Mouse (Mus musculus): ENCODE results near the gene Zfp568. TPM values are rescaled to one million over a fixed set of nuclear protein-coding genes. Genes with fewer than 3 reads are reported as not detected.
"Not testable (repeated sequence)": the region's sequence is repeated elsewhere in the genome, so short reads cannot be mapped to it uniquely, and the experiment has no call there.

Zfp568 gene
- polyA plus RNA-seq, 1 experiment from 2014 or later = 25.2 TPM

GRCm38 (mm10) chr7:29954731-29955130, 29.0 kb upstream of the Zfp568 start:
- H3K4me3 ChIP-seq (ENCODE audit: low read depth, low read length) = no peak overlapping the region
- DNase-seq (ENCODE audit: low spot score) (peak; percentile 77), ATAC-seq (ENCODE audit: insufficient number of reproducible peaks, low FRiP score, low TSS enrichment, low read depth) (no peak)
- WGBS = 22% methylated on average over 4 of the region's 4 CpGs
- H3K9ac ChIP-seq (ENCODE audit: low read length) = no peak overlapping the region
- no peaks in the 10 kb centered on the region for H3K9me3 ChIP-seq (ENCODE audit: control insufficient read depth, low read length)
- H3K27ac ChIP-seq (replicated peaks; ENCODE audit: low read depth, low read length) = no peak overlapping the region
- H3K4me2 ChIP-seq (ENCODE audit: low read depth, severe bottlenecking) = peak overlapping the region; percentile 55
- no peaks in the 10 kb centered on the region for H3K4me1 ChIP-seq (ENCODE audit: control insufficient read depth, insufficient read depth, low read length)
- no peaks in the 10 kb centered on the region for H3K27me3 ChIP-seq (ENCODE audit: control insufficient read depth, insufficient read depth, low read length)
- H3K36me3 ChIP-seq (ENCODE audit: control insufficient read depth, insufficient read depth, low read length) = 0 out of 2 replicates have a peak, but pooled peaks cover 3% of the 10 kb centered on the region

- Histone ChIP-seq H3K27ac (replicated peaks; ENCODE audit: low read depth, low read length) (no peak overlapping the region), H3K9me3 (ENCODE audit: control insufficient read depth, low read length) (no peaks in the 10 kb centered on the region), H3K4me3 (ENCODE audit: low read depth, low read length) (no peak overlapping the region), H3K36me3 (ENCODE audit: control insufficient read depth, insufficient read depth, low read length) (no peaks in the 10 kb centered on the region), H3K4me1 (ENCODE audit: control insufficient read depth, insufficient read depth, low read length) (no peaks in the 10 kb centered on the region), H3K4me2 (ENCODE audit: low read depth, severe bottlenecking) (no peak overlapping the region), H3K27me3 (ENCODE audit: control insufficient read depth, insufficient read depth, low read length) (no peaks in the 10 kb centered on the region), H3K9ac (ENCODE audit: low read length) (no peak overlapping the region)
- ATAC-seq (ENCODE audit: insufficient number of reproducible peaks, low FRiP score, low TSS enrichment, low read depth) (no peak), DNase-seq (ENCODE audit: low spot score) (no peak)
- WGBS = 65% methylated on average over 10 of the region's 10 CpGs
These were observed 27.5 kb upstream of the Zfp568 start for GRCm38 (mm10) chr7:29956257-29956656.

GRCm38 (mm10) chr7:29958125-29958724, 25.5 kb upstream of the Zfp568 start:
- DNase-seq (ENCODE audit: low spot score) (no peak), ATAC-seq (ENCODE audit: insufficient number of reproducible peaks, low FRiP score, low TSS enrichment, low read depth) (no peak)
- Histone ChIP-seq H3K9ac (ENCODE audit: low read length) (no peak overlapping the region), H3K4me2 (ENCODE audit: low read depth, severe bottlenecking) (no peak overlapping the region), H3K27ac (replicated peaks; ENCODE audit: low read depth, low read length) (no peak overlapping the region), H3K4me1 (ENCODE audit: control insufficient read depth, insufficient read depth, low read length) (no peaks in the 10 kb centered on the region), H3K4me3 (ENCODE audit: low read depth, low read length) (no peak overlapping the region), H3K9me3 (ENCODE audit: control insufficient read depth, low read length) (no peaks in the 10 kb centered on the region), H3K27me3 (ENCODE audit: control insufficient read depth, insufficient read depth, low read length) (no peaks in the 10 kb centered on the region), H3K36me3 (ENCODE audit: control insufficient read depth, insufficient read depth, low read length) (no peaks in the 10 kb centered on the region)
- 90% methylated on average over 11 of the region's 11 CpGs for WGBS

- DNase-seq (ENCODE audit: low spot score) = no peak
- 60% methylated on average over 3 of the region's 3 CpGs for WGBS
- no peaks in the 10 kb centered on the region for H3K27me3 ChIP-seq (ENCODE audit: control insufficient read depth, insufficient read depth, low read length)
- no peak overlapping the region for H3K27ac ChIP-seq (replicated peaks; ENCODE audit: low read depth, low read length)
- no peak for ATAC-seq (ENCODE audit: insufficient number of reproducible peaks, low FRiP score, low TSS enrichment, low read depth)
- H3K4me3 ChIP-seq (ENCODE audit: low read depth, low read length) = no peak overlapping the region
- no peaks in the 10 kb centered on the region for H3K36me3 ChIP-seq (ENCODE audit: control insufficient read depth, insufficient read depth, low read length)
- no peak overlapping the region for H3K4me2 ChIP-seq (ENCODE audit: low read depth, severe bottlenecking)
- no peaks in the 10 kb centered on the region for H3K9me3 ChIP-seq (ENCODE audit: control insufficient read depth, low read length)
- H3K9ac ChIP-seq (ENCODE audit: low read length) = no peak overlapping the region
- H3K4me1 ChIP-seq (ENCODE audit: control insufficient read depth, insufficient read depth, low read length) = no peaks in the 10 kb centered on the region
These were observed 24.8 kb upstream of the Zfp568 start for GRCm38 (mm10) chr7:29959004-29959403.

GRCm38 (mm10) chr7:29965115-29965810, 18.5 kb upstream of the Zfp568 start:
- WGBS = 49% methylated on average over 34 of the region's 39 CpGs
- H3K9me3 ChIP-seq (ENCODE audit: control insufficient read depth, low read length) = not testable (repeated sequence)

GRCm38 (mm10) chr7:29970686-29971085, 13.1 kb upstream of the Zfp568 start:
- Histone ChIP-seq H3K27ac (replicated peaks; ENCODE audit: low read depth, low read length) (no peak overlapping the region), H3K9me3 (ENCODE audit: control insufficient read depth, low read length) (no peaks in the 10 kb centered on the region), H3K9ac (ENCODE audit: low read length) (no peak overlapping the region), H3K36me3 (ENCODE audit: control insufficient read depth, insufficient read depth, low read length) (no peaks in the 10 kb centered on the region), H3K4me2 (ENCODE audit: low read depth, severe bottlenecking) (no peak overlapping the region), H3K27me3 (ENCODE audit: control insufficient read depth, insufficient read depth, low read length) (no peaks in the 10 kb centered on the region), H3K4me3 (ENCODE audit: low read depth, low read length) (no peak overlapping the region), H3K4me1 (ENCODE audit: control insufficient read depth, insufficient read depth, low read length) (no peaks in the 10 kb centered on the region)
- ATAC-seq (ENCODE audit: insufficient number of reproducible peaks, low FRiP score, low TSS enrichment, low read depth) = no peak
- 84% methylated on average over 9 of the region's 9 CpGs for WGBS
- DNase-seq (ENCODE audit: low spot score) = no peak

More at GRCm38 (mm10) chr7:29965115-29965810, 18.5 kb upstream of the Zfp568 start:
- H3K4me2 ChIP-seq (ENCODE audit: low read depth, severe bottlenecking); H3K9ac ChIP-seq (ENCODE audit: low read length); DNase-seq (ENCODE audit: low spot score); H3K4me1 ChIP-seq (ENCODE audit: control insufficient read depth, insufficient read depth, low read length); H3K36me3 ChIP-seq (ENCODE audit: control insufficient read depth, insufficient read depth, low read length); H3K27me3 ChIP-seq (ENCODE audit: control insufficient read depth, insufficient read depth, low read length); H3K4me3 ChIP-seq (ENCODE audit: low read depth, low read length); H3K27ac ChIP-seq (replicated peaks; ENCODE audit: low read depth, low read length); ATAC-seq (ENCODE audit: insufficient number of reproducible peaks, low FRiP score, low TSS enrichment, low read depth): not testable (repeated sequence)

GRCm38 (mm10) chr7:29980761-29981160, 3.0 kb upstream of the Zfp568 start:
- no peaks in the 10 kb centered on the region for H3K9me3 ChIP-seq (ENCODE audit: control insufficient read depth, low read length)
- H3K4me2 ChIP-seq (ENCODE audit: low read depth, severe bottlenecking) = no peak overlapping the region
- H3K27ac ChIP-seq (replicated peaks; ENCODE audit: low read depth, low read length) = no peak overlapping the region
- ATAC-seq (ENCODE audit: insufficient number of reproducible peaks, low FRiP score, low TSS enrichment, low read depth) = no peak
- no peaks in the 10 kb centered on the region for H3K27me3 ChIP-seq (ENCODE audit: control insufficient read depth, insufficient read depth, low read length)
- H3K9ac ChIP-seq (ENCODE audit: low read length) = no peak overlapping the region
- H3K4me1 ChIP-seq (ENCODE audit: control insufficient read depth, insufficient read depth, low read length) = 0 out of 2 replicates have a peak, but pooled peaks cover 2% of the 10 kb centered on the region
- H3K36me3 ChIP-seq (ENCODE audit: control insufficient read depth, insufficient read depth, low read length) = 0 out of 2 replicates have a peak, but pooled peaks cover 2% of the 10 kb centered on the region
- H3K4me3 ChIP-seq (ENCODE audit: low read depth, low read length) = no peak overlapping the region
- no peak for DNase-seq (ENCODE audit: low spot score)
- WGBS = 100% methylated on average over 1 of the region's 1 CpGs

GRCm38 (mm10) chr7:29981455-29981854, 2.3 kb upstream of the Zfp568 start:
- WGBS = 54% methylated on average over 5 of the region's 5 CpGs
- H3K27me3 ChIP-seq (ENCODE audit: control insufficient read depth, insufficient read depth, low read length) = no peaks in the 10 kb centered on the region
- no peak overlapping the region for H3K9ac ChIP-seq (ENCODE audit: low read length)
- 0 out of 2 replicates have a peak, but pooled peaks cover 2% of the 10 kb centered on the region for H3K36me3 ChIP-seq (ENCODE audit: control insufficient read depth, insufficient read depth, low read length)
- H3K4me2 ChIP-seq (ENCODE audit: low read depth, severe bottlenecking) = no peak overlapping the region
- H3K4me1 ChIP-seq (ENCODE audit: control insufficient read depth, insufficient read depth, low read length) = 0 out of 2 replicates have a peak, but pooled peaks cover 2% of the 10 kb centered on the region
- DNase-seq (ENCODE audit: low spot score) (no peak), ATAC-seq (ENCODE audit: insufficient number of reproducible peaks, low FRiP score, low TSS enrichment, low read depth) (no peak)
- H3K27ac ChIP-seq (replicated peaks; ENCODE audit: low read depth, low read length) = no peak overlapping the region
- no peaks in the 10 kb centered on the region for H3K9me3 ChIP-seq (ENCODE audit: control insufficient read depth, low read length)
- no peak overlapping the region for H3K4me3 ChIP-seq (ENCODE audit: low read depth, low read length)

Measured in limb, embryonic 11.5 days (tissue).